14 mouse cellular contexts compared by ENCODE assay signal in genomic region chr6:121508266-121508665, GRCm38 (mm10). TPM values are rescaled to one million over a fixed set of nuclear protein-coding genes. Genes with fewer than 3 reads are reported as not detected.
DNase-seq lines count a peak whose midpoint lies in the region; ATAC-seq and TF ChIP-seq lines count a peak whose summit lies in the region.
"Had no signal": no experiment of that assay in that cellular context is flagged by ENCODE, and none has a peak within 500 bp of the region (broad histone marks: within the 10 kb centered on the region; RNA-seq: fewer than 3 reads in every experiment).

No protein-coding gene starts in this region.

- no peak overlapping the region for H3K4me2 ChIP-seq in neural tube, embryonic 15.5 days
- H3K4me2 ChIP-seq: liver, embryonic 15.5 days; midbrain, embryonic 13.5 days had no signal

- H3K36me3 ChIP-seq in neural tube, embryonic 15.5 days, result no peaks in the 10 kb centered on the region
- H3K36me3 ChIP-seq: liver, embryonic 15.5 days; midbrain, embryonic 13.5 days had no signal

- no peaks in the 10 kb centered on the region for H3K27me3 ChIP-seq in neural tube, embryonic 15.5 days (replicated peaks)
- H3K27me3 ChIP-seq: liver, embryonic 15.5 days; midbrain, embryonic 13.5 days had no signal

- DNase-seq in CD4-positive, CD25-positive, alpha-beta regulatory T cell, adult 2 months (ENCODE audit: low read depth, low spot score), result peak; percentile 3
- no peak for DNase-seq in layer of hippocampus, adult 2 months (ENCODE audit: low spot score in 2 of 2)
- no peak for DNase-seq in layer of hippocampus, adult 18-20 months (ENCODE audit: low spot score in 2 of 2)
- peak; percentile 64 for DNase-seq in ES-CJ7 (ENCODE audit: low read depth, low spot score)
- peak; percentile 47 for DNase-seq in embryo, embryonic 10.5 days (ENCODE audit: low spot score)
- DNase-seq in urinary bladder, adult 2 months (ENCODE audit: low spot score), result no peak
- DNase-seq: cerebellum, adult 9-10 months; gastrocnemius, postnatal 14 days had no signal

- 70% methylated on average over 5 of the region's 5 CpGs for WGBS in neural tube, embryonic 15.5 days

- TF ChIP-seq CTCF in layer of hippocampus, adult 2 months (conservative IDR thresholded peaks at IDR 0.05), result peak; percentile 67

- ATAC-seq in CD4-positive, CD25-positive, alpha-beta regulatory T cell, adult 4 months, result no peak
- ATAC-seq in neural tube, embryonic 15.5 days (ENCODE audit: low FRiP score), result no peak
- ATAC-seq: midbrain, embryonic 13.5 days had no signal

- no peak overlapping the region for H3K27ac ChIP-seq in layer of hippocampus, adult 2 months
- H3K27ac ChIP-seq in neural tube, embryonic 15.5 days (replicated peaks), result no peak overlapping the region
- H3K27ac ChIP-seq: liver, embryonic 15.5 days; midbrain, embryonic 13.5 days had no signal

- no peak overlapping the region for H3K4me3 ChIP-seq in layer of hippocampus, adult 2 months
- no peak overlapping the region for H3K4me3 ChIP-seq in neural tube, embryonic 15.5 days (replicated peaks)
- H3K4me3 ChIP-seq: liver, embryonic 15.5 days; midbrain, embryonic 13.5 days had no signal

- H3K9me3 ChIP-seq in neural tube, embryonic 15.5 days (replicated peaks), result no peaks in the 10 kb centered on the region
- H3K9me3 ChIP-seq: liver, embryonic 15.5 days; midbrain, embryonic 13.5 days had no signal

- 0 out of 2 replicates have a peak, but pooled peaks cover 5% of the 10 kb centered on the region for H3K4me1 ChIP-seq in neural tube, embryonic 15.5 days
- H3K4me1 ChIP-seq: liver, embryonic 15.5 days; midbrain, embryonic 13.5 days had no signal

- H3K9ac ChIP-seq in neural tube, embryonic 15.5 days (replicated peaks), result no peak overlapping the region
- H3K9ac ChIP-seq: liver, embryonic 15.5 days; midbrain, embryonic 13.5 days had no signal

RNA-seq across cellular contexts. Expression of gene Iqsec3, which starts 34.8 kb away (rescaled TPM):
- not detected for polyA plus RNA-seq in CD4-positive, CD25-positive, alpha-beta regulatory T cell, adult 4 months (2017; shearing (Covaris generic))
- 100 to 1,000 TPM; 135 TPM for total RNA-seq in layer of hippocampus, adult 2 months (2021)
- 100 to 1,000 TPM; 132 to 138 TPM for total RNA-seq in layer of hippocampus, adult 18-20 months (2021)
- polyA plus RNA-seq in urinary bladder, adult 2 months (2012; rRNA removed), result 0.06 and 0.09 TPM in 2 replicates
- 14.6 and 18.7 TPM in 2 replicates for polyA plus RNA-seq in neural tube, embryonic 15.5 days (2015; fragmentation: Nextera tagmentation; extraction: Ambion mirVana)
- total RNA-seq: neutrophil, adult 5-6 weeks had no signal
- polyA plus RNA-seq: heart, embryonic 16.5 days; liver, embryonic 15.5 days had no signal

Comparison
In these comparisons a context has a peak if more than half of its experiments do, and no peak if none do; other contexts are left out.
1. DNase-seq: peak in CD4-positive, CD25-positive, alpha-beta regulatory T cell, adult 2 months (single experiment), ES-CJ7 (single experiment) and embryo, embryonic 10.5 days (single experiment); none in layer of hippocampus, adult 2 months (0 of 2), layer of hippocampus, adult 18-20 months (0 of 2) and urinary bladder, adult 2 months (single experiment).
2. RNA of gene Iqsec3, which starts 34.8 kb away (polyA plus RNA-seq): 14.6 to 18.7 TPM in neural tube, embryonic 15.5 days; 0.06 to 0.09 TPM in urinary bladder, adult 2 months and not detected in CD4-positive, CD25-positive, alpha-beta regulatory T cell, adult 4 months; every median in the first group is over 10 times any median in the second.